8 mouse cellular contexts compared by ENCODE assay signal in the genomic region with DNA sequence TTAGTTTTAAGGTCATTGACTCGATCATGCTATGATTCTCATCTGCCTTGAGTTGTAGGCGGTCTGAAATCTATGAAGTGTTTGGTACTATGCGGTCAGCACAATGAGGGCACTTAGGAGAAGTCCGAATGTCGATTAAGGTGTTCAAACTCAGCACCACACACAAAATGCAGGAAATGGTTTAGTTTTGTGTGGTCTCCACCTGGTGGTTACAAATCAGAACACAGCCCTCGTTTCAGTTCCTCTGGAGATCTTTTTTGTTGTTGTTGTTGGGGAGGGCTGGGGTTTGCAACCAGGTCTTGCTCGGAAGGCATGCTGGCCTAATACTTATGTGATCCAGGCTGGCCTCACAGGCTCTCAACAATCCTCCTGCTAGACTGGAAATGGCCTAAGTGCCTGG. TPM values are rescaled to one million over a fixed set of nuclear protein-coding genes. Genes with fewer than 3 reads are reported as not detected.
DNase-seq lines count a peak whose midpoint lies in the region; ATAC-seq lines count a peak whose summit lies in the region.

No protein-coding gene starts in this region.

- intact Hi-C loops in left cerebral cortex, postnatal 10 days (cut with DNase I), result loop anchor here (2.0 to 5.0 kb wide), 3 partner anchors 73 to 648 kb away; no protein-coding TSS in a partner anchor

- no peak overlapping the region for H3K4me3 ChIP-seq in forebrain, embryonic 12.5 days (replicated peaks)

- no peaks in the 10 kb centered on the region for H3K4me1 ChIP-seq in forebrain, embryonic 12.5 days

- H3K27ac ChIP-seq in forebrain, embryonic 12.5 days, result no peak overlapping the region

- H3K27me3 ChIP-seq in forebrain, embryonic 12.5 days, result no peaks in the 10 kb centered on the region

- H3K9ac ChIP-seq in forebrain, embryonic 12.5 days, result no peak overlapping the region

- 78% methylated on average over 7 of the region's 7 CpGs for whole genome bisulfite sequencing in forebrain, embryonic 12.5 days

- no peaks in the 10 kb centered on the region for H3K9me3 ChIP-seq in forebrain, embryonic 12.5 days

- H3K4me2 ChIP-seq in forebrain, embryonic 12.5 days, result no peak overlapping the region

- no peak for ATAC-seq in forebrain, embryonic 12.5 days (ENCODE audit: low FRiP score)

- DNase-seq in heart, adult 18-20 months, result peak; percentile 29 to 57
- DNase-seq in heart, adult 9 months (ENCODE audit: low spot score in 2 of 2), result no peak
- peak; percentile 53 for DNase-seq in testis, postnatal 10 days (ENCODE audit: low spot score)
- DNase-seq in testis, postnatal 14 days (ENCODE audit: low spot score), result no peak
- peak; percentile 30 for DNase-seq in embryo, embryonic 10.5 days (ENCODE audit: low spot score)
- DNase-seq in left cerebral cortex, postnatal 10 days (ENCODE audit: extremely low spot score in 1 of 2, low spot score in 2 of 2), result peak; percentile 26 to 31
- DNase-seq in right cerebral cortex, postnatal 14 days, result peak; percentile 37

- no peaks in the 10 kb centered on the region for H3K36me3 ChIP-seq in forebrain, embryonic 12.5 days (replicated peaks)

RNA-seq across cellular contexts. Expression of a gene that starts 34.8 kb away (rescaled TPM):
- total RNA-seq in heart, adult 18-20 months (2021), result 10 to 100 TPM; 35.8 to 43.2 TPM
- total RNA-seq in left cerebral cortex, postnatal 10 days (2021), result 10 to 100 TPM; 41.9 to 42.4 TPM
- polyA plus RNA-seq in forebrain, embryonic 12.5 days (2016; fragmentation: Nextera tagmentation; extraction: Ambion mirVana), result 49.7 and 50.6 TPM in 2 replicates

RNA-seq across cellular contexts. Expression of a gene that starts 34.9 kb away (rescaled TPM):
- 10 to 100 TPM; 12.0 to 15.1 TPM for total RNA-seq in heart, adult 18-20 months (2021)
- total RNA-seq in left cerebral cortex, postnatal 10 days (2021), result 10 to 100 TPM; 26.0 to 26.1 TPM
- 117 and 121 TPM in 2 replicates for polyA plus RNA-seq in forebrain, embryonic 12.5 days (2016; fragmentation: Nextera tagmentation; extraction: Ambion mirVana)

Comparison
In these comparisons a context has a peak if more than half of its experiments do, and no peak if none do; other contexts are left out.
1. DNase-seq: peak in heart, adult 18-20 months (2 of 2), testis, postnatal 10 days (single experiment), embryo, embryonic 10.5 days (single experiment), left cerebral cortex, postnatal 10 days (2 of 2) and right cerebral cortex, postnatal 14 days (single experiment); none in heart, adult 9 months (0 of 2) and testis, postnatal 14 days (single experiment).